ENCODE assay signal across 22 mouse cellular contexts in genomic region chr7:73865086-73865485, GRCm38 (mm10).
DNase-seq lines count a peak whose midpoint lies in the region; ATAC-seq and TF ChIP-seq lines count a peak whose summit lies in the region.
"Had no signal": no experiment of that assay in that cellular context is flagged by ENCODE, and none has a peak within 500 bp of the region (broad histone marks: within the 10 kb centered on the region; RNA-seq: fewer than 3 reads in every experiment).

No protein-coding gene starts in this region.

- 60% methylated on average over 5 of the region's 5 CpGs for WGBS in heart, adult 2 months
- WGBS in heart, embryonic 12.5 days: 66% methylated on average over 5 of the region's 5 CpGs
- WGBS in liver, postnatal 0 days (ENCODE audit: insufficient replicate concordance): 57% methylated on average over 5 of the region's 5 CpGs
- WGBS in liver, embryonic 11.5 days: 60% methylated on average over 5 of the region's 5 CpGs

- H3K4me3 ChIP-seq in heart, adult 2 months: no peak overlapping the region
- H3K4me3 ChIP-seq in heart, embryonic 12.5 days: no peak overlapping the region
- H3K4me3 ChIP-seq in liver, postnatal 0 days (ENCODE audit: low read depth, low read length): no peak overlapping the region
- no peak overlapping the region for H3K4me3 ChIP-seq in liver, embryonic 11.5 days (ENCODE audit: low read depth, low read length)
- no peak overlapping the region for H3K4me3 ChIP-seq in E14TG2a.4 (replicated peaks; ENCODE audit: low read length)
- H3K4me3 ChIP-seq: forebrain, embryonic 13.5 days; heart, embryonic 10.5 days; hindbrain, embryonic 10.5 days; limb, embryonic 12.5 days; liver, embryonic 13.5 days had no signal

- no peak overlapping the region for H3K27ac ChIP-seq in heart, adult 2 months
- H3K27ac ChIP-seq in heart, embryonic 12.5 days (ENCODE audit: poor library complexity, severe bottlenecking): no peak overlapping the region
- no peak overlapping the region for H3K27ac ChIP-seq in liver, postnatal 0 days (ENCODE audit: low read depth)
- no peak overlapping the region for H3K27ac ChIP-seq in liver, embryonic 11.5 days (ENCODE audit: low read depth, low read length)
- H3K27ac ChIP-seq: forebrain, embryonic 13.5 days; heart, embryonic 10.5 days; hindbrain, embryonic 10.5 days; limb, embryonic 12.5 days; liver, embryonic 13.5 days had no signal

- no peak for ATAC-seq in heart, embryonic 12.5 days (ENCODE audit: insufficient number of reproducible peaks, low FRiP score)
- ATAC-seq in liver, postnatal 0 days: no peak
- no peak for ATAC-seq in liver, embryonic 11.5 days (replicated peaks; ENCODE audit: low FRiP score)
- ATAC-seq: forebrain, embryonic 13.5 days had no signal

- intact Hi-C loops in heart, adult 2 months (cut with DNase I): no loop called here
- intact Hi-C loops in left cerebral cortex, postnatal 25 days (cut with DNase I): no loop called here

- H3K4me1 ChIP-seq in heart, adult 2 months (ENCODE audit: control insufficient read depth, insufficient read depth, low read length): no peaks in the 10 kb centered on the region
- no peaks in the 10 kb centered on the region for H3K4me1 ChIP-seq in heart, embryonic 12.5 days (replicated peaks)
- H3K4me1 ChIP-seq in liver, postnatal 0 days (ENCODE audit: insufficient read depth): no peaks in the 10 kb centered on the region
- H3K4me1 ChIP-seq in liver, embryonic 11.5 days (replicated peaks; ENCODE audit: control insufficient read depth, insufficient read depth, low read length): no peaks in the 10 kb centered on the region
- H3K4me1 ChIP-seq in E14TG2a.4 (replicated peaks; ENCODE audit: low read depth, low read length): no peaks in the 10 kb centered on the region
- H3K4me1 ChIP-seq: forebrain, embryonic 13.5 days; heart, embryonic 10.5 days; hindbrain, embryonic 10.5 days; limb, embryonic 12.5 days; liver, embryonic 13.5 days had no signal

- H3K27me3 ChIP-seq in heart, adult 2 months (ENCODE audit: control insufficient read depth, insufficient read depth, low read length): no peaks in the 10 kb centered on the region
- H3K27me3 ChIP-seq in heart, embryonic 12.5 days (replicated peaks): no peaks in the 10 kb centered on the region
- H3K27me3 ChIP-seq in liver, postnatal 0 days (ENCODE audit: insufficient read depth, low read length): no peaks in the 10 kb centered on the region
- no peaks in the 10 kb centered on the region for H3K27me3 ChIP-seq in liver, embryonic 11.5 days (replicated peaks; ENCODE audit: control insufficient read depth, insufficient read depth, low read length)
- H3K27me3 ChIP-seq in E14TG2a.4 (ENCODE audit: insufficient read depth, low read length): no peaks in the 10 kb centered on the region
- H3K27me3 ChIP-seq: forebrain, embryonic 13.5 days; limb, embryonic 12.5 days; liver, embryonic 13.5 days had no signal

- no peak for TF ChIP-seq POLR2A in heart, adult 2 months (IDR thresholded peaks at IDR 0.05; ENCODE audit: insufficient read depth, low read depth, low read length)

- no peak overlapping the region for H3K4me2 ChIP-seq in heart, embryonic 12.5 days
- H3K4me2 ChIP-seq in liver, postnatal 0 days (ENCODE audit: low read depth, low read length): no peak overlapping the region
- no peak overlapping the region for H3K4me2 ChIP-seq in liver, embryonic 11.5 days
- H3K4me2 ChIP-seq: forebrain, embryonic 13.5 days; limb, embryonic 12.5 days; liver, embryonic 13.5 days; midbrain, embryonic 11.5 days had no signal

- no peak for TF ChIP-seq EP300 in heart, adult 2 months (IDR thresholded peaks at IDR 0.05; ENCODE audit: insufficient read depth, low read depth, low read length)
- no peak for TF ChIP-seq EP300 in liver, postnatal 0 days (IDR thresholded peaks at IDR 0.05; ENCODE audit: low read depth)

- no peak overlapping the region for H3K9ac ChIP-seq in heart, adult 2 months (ENCODE audit: low read depth, low read length)
- H3K9ac ChIP-seq in heart, embryonic 12.5 days: no peak overlapping the region
- no peak overlapping the region for H3K9ac ChIP-seq in liver, postnatal 0 days (replicated peaks)
- H3K9ac ChIP-seq in liver, embryonic 11.5 days (ENCODE audit: low read depth, low read length): no peak overlapping the region
- H3K9ac ChIP-seq: forebrain, embryonic 13.5 days; limb, embryonic 12.5 days; liver, embryonic 13.5 days had no signal

- no peak for DNase-seq in heart, adult 2 months
- DNase-seq in liver, postnatal 0 days: no peak
- no peak for DNase-seq in liver, embryonic 11.5 days (ENCODE audit: low spot score)
- DNase-seq in induced T-regulatory cell, adult 2 months (ENCODE audit: low read depth): peak; percentile 2
- no peak for DNase-seq in left cerebral cortex, postnatal 25 days (ENCODE audit: low spot score in 2 of 2)
- DNase-seq: adrenal gland, postnatal 36 days; cerebellum, adult 11 months; cerebellum, postnatal 10 days; gastrocnemius, postnatal 36 days; kidney, adult 2 months; kidney, postnatal 14 days; layer of hippocampus, postnatal 36 days; liver, embryonic 13.5 days; lung, postnatal 14 days; right cerebral cortex, postnatal 14 days had no signal

- H3K9me3 ChIP-seq in heart, embryonic 12.5 days (replicated peaks): no peaks in the 10 kb centered on the region
- no peaks in the 10 kb centered on the region for H3K9me3 ChIP-seq in liver, postnatal 0 days (ENCODE audit: low read length)
- H3K9me3 ChIP-seq in liver, embryonic 11.5 days (ENCODE audit: control insufficient read depth, low read length): no peaks in the 10 kb centered on the region
- no peaks in the 10 kb centered on the region for H3K9me3 ChIP-seq in E14TG2a.4 (ENCODE audit: low read length)
- H3K9me3 ChIP-seq: forebrain, embryonic 13.5 days; heart, embryonic 10.5 days; hindbrain, embryonic 10.5 days; limb, embryonic 12.5 days; liver, embryonic 13.5 days had no signal

- no peaks in the 10 kb centered on the region for H3K36me3 ChIP-seq in heart, adult 2 months (ENCODE audit: control insufficient read depth, insufficient read depth, low read length)
- H3K36me3 ChIP-seq in heart, embryonic 12.5 days: no peaks in the 10 kb centered on the region
- no peaks in the 10 kb centered on the region for H3K36me3 ChIP-seq in liver, postnatal 0 days (replicated peaks; ENCODE audit: insufficient read depth, low read length)
- no peaks in the 10 kb centered on the region; the same call in 1 of the 2 replicates for H3K36me3 ChIP-seq in liver, embryonic 11.5 days (ENCODE audit: control insufficient read depth, insufficient read depth, low read length)
- H3K36me3 ChIP-seq in E14TG2a.4 (ENCODE audit: insufficient read depth, low read length): no peaks in the 10 kb centered on the region
- H3K36me3 ChIP-seq: heart, embryonic 10.5 days; hindbrain, embryonic 10.5 days; limb, embryonic 12.5 days; liver, embryonic 13.5 days had no signal

- no peaks in the 10 kb centered on the region for H3K79me2 ChIP-seq in heart, adult 2 months (replicated peaks; ENCODE audit: control insufficient read depth, insufficient read depth, low read length)

- peak; percentile 11; the same call in 1 of the 2 replicates for TF ChIP-seq CTCF in heart, adult 2 months (IDR thresholded peaks at IDR 0.05)
- peak; percentile 26 for TF ChIP-seq CTCF in liver, postnatal 0 days (IDR thresholded peaks at IDR 0.05; ENCODE audit: low read depth)
- TF ChIP-seq CTCF in E14TG2a.4 (conservative IDR thresholded peaks at IDR 0.05; ENCODE audit: low read length): peak; percentile 32
